Mouse (Mus musculus) T-helper 2 cell (primary cell): ENCODE data around the gene Ash1l.

Experiments used
- in situ Hi-C: fragments of 300-600 bp; cut with MboI, MseI; formaldehyde crosslinking; loops from one replicate; pipeline ENCODE4 v1.15.1; 2025; ENCODE audit warnings: high pct_unique_total_duplicates

Gene Ash1l

GRCm38 (mm10) chr3:88950576-88951326 is at the start of gene Ash1l, which contains the start of gene Dap3:
Ash1l (plus strand) TSS chr3:88950622.
Dap3 (minus strand) TSS chr3:88951181.
- in situ Hi-C loops: no loop called here

GRCm38 (mm10) chr3:88904803-88905202 is 45.6 kb upstream of the Ash1l start:
- in situ Hi-C loops: no loop called here

GRCm38 (mm10) chr3:88905209-88905608 is 45.2 kb upstream of the Ash1l start:
- in situ Hi-C loops: no loop called here

GRCm38 (mm10) chr3:88905741-88906140 is 44.7 kb upstream of the Ash1l start:
- in situ Hi-C loops: no loop called here

GRCm38 (mm10) chr3:88906393-88907159 is 43.8 kb upstream of the Ash1l start:
- in situ Hi-C loops: no loop called here

- in situ Hi-C loops: no loop called here
Measured at GRCm38 (mm10) chr3:88912585-88912984, 37.8 kb upstream of the Ash1l start.

- in situ Hi-C loops: no loop called here
Measured at GRCm38 (mm10) chr3:88913511-88914383, 36.7 kb upstream of the Ash1l start, which contains the start of gene Msto1. Msto1 (minus strand) TSS chr3:88913999.

GRCm38 (mm10) chr3:88914384-88914810 is 36.0 kb upstream of the Ash1l start:
- in situ Hi-C loops: no loop called here

GRCm38 (mm10) chr3:88918981-88919380 is 31.4 kb upstream of the Ash1l start:
- in situ Hi-C loops: no loop called here

- in situ Hi-C loops: no loop called here
Measured at GRCm38 (mm10) chr3:88921411-88921810, 29.0 kb upstream of the Ash1l start.

- in situ Hi-C loops: no loop called here
Measured at GRCm38 (mm10) chr3:88923989-88924591, 26.3 kb upstream of the Ash1l start.

GRCm38 (mm10) chr3:88925651-88926050 is 24.8 kb upstream of the Ash1l start:
- in situ Hi-C loops: no loop called here

GRCm38 (mm10) chr3:88929501-88929900 is 20.9 kb upstream of the Ash1l start:
- in situ Hi-C loops: no loop called here

GRCm38 (mm10) chr3:88939071-88939470 is 11.4 kb upstream of the Ash1l start:
- in situ Hi-C loops: no loop called here

GRCm38 (mm10) chr3:88939749-88940148 is 10.7 kb upstream of the Ash1l start:
- in situ Hi-C loops: loop anchor here (10.0 kb wide), 1 partner anchor 795 kb away; the partner anchor contains the start of gene Mef2d

- in situ Hi-C loops: loop anchor here (10.0 kb wide), 1 partner anchor 798 kb away; the partner anchor contains the start of gene Mef2d
Measured at GRCm38 (mm10) chr3:88942316-88942880, 8.0 kb upstream of the Ash1l start.

- in situ Hi-C loops: loop anchor here (10.0 kb wide), 1 partner anchor 799 kb away; the partner anchor contains the start of gene Mef2d
Measured at GRCm38 (mm10) chr3:88944109-88944508, 6.3 kb upstream of the Ash1l start.

GRCm38 (mm10) chr3:88949786-88950575 is 441 bp upstream of the Ash1l start:
- in situ Hi-C loops: loop anchor here (10.0 kb wide), 1 partner anchor 805 kb away; the partner anchor contains the start of gene Mef2d

- in situ Hi-C loops: no loop called here
Measured at GRCm38 (mm10) chr3:88951327-88951800, 942 bp downstream of the Ash1l start.

GRCm38 (mm10) chr3:88953246-88953645 is 2.8 kb downstream of the Ash1l start:
- in situ Hi-C loops: no loop called here
